Mouse (Mus musculus): Measurements from ENCODE around the gene Amn1.

The Amn1 gene

GRCm38 (mm10) chr6:149118935-149119334 is 69.6 kb downstream of the Amn1 start:
- no peak for DNase-seq (ENCODE audit: extremely low spot score, low spot score)

- no peak for DNase-seq (ENCODE audit: extremely low spot score, low spot score)
These were observed 71.5 kb downstream of the Amn1 start for GRCm38 (mm10) chr6:149116992-149117391.

GRCm38 (mm10) chr6:149108909-149109308 is 79.6 kb downstream of the Amn1 start:
- DNase-seq (ENCODE audit: extremely low spot score, low spot score): no peak

GRCm38 (mm10) chr6:149107615-149108014 is 80.9 kb downstream of the Amn1 start:
- no peak for DNase-seq (ENCODE audit: extremely low spot score, low spot score)

Data from neural tube, embryonic 10.5 days (tissue).